Mouse (Mus musculus) erythroblast, embryonic 14.5 days (primary cell): Measurements from ENCODE around the gene Cacna2d3. TPM values are rescaled to one million over a fixed set of nuclear protein-coding genes. Genes with fewer than 3 reads are reported as not detected.

Experiments
- H3K27me3 ChIP-seq: 2 replicates; pipeline ENCODE4 v1.6.1; 2012; ENCODE audit warnings: inconsistent platforms; ENCODE audit not compliant: control insufficient read depth
- H3K36me3 ChIP-seq: 2 replicates; pipeline ENCODE4 v1.6.1; 2012; ENCODE audit warnings: mild to moderate bottlenecking, inconsistent platforms; ENCODE audit not compliant: control insufficient read depth
- H3K4me1 ChIP-seq: 2 replicates; pipeline ENCODE4 v1.6.1; 2012; ENCODE audit warnings: inconsistent platforms; ENCODE audit not compliant: control insufficient read depth
- H3K4me3 ChIP-seq: replicated peaks from 2 replicates; pipeline ENCODE3; 2012; ENCODE audit warnings: moderate library complexity, mild to moderate bottlenecking, inconsistent platforms
- H3K9me3 ChIP-seq: 2 replicates; pipeline ENCODE4 v1.6.1; 2012; ENCODE audit warnings: low read length, inconsistent platforms, mixed read lengths; ENCODE audit not compliant: control insufficient read depth
- GATA1 ChIP-seq: IDR thresholded peaks from 2 replicates; pipeline ENCODE4 v1.6.1; 2012; ENCODE audit warnings: low read length, inconsistent platforms, mixed read lengths
- TAL1 ChIP-seq: IDR thresholded peaks from 3 replicates; pipeline ENCODE4 v1.6.1; 2012; ENCODE audit warnings: low read length, inconsistent platforms, mixed read lengths
- polyA plus RNA-seq: library from polyadenylated mRNA; stranded (reverse); fragments of >175 nt; gene quantifications from 2 replicates; pipeline ENCODE4 v1.2.3, GENCODE M21; 2012

The Cacna2d3 gene
- polyA plus RNA-seq, 1 experiment: 0.14 TPM

DNA sequence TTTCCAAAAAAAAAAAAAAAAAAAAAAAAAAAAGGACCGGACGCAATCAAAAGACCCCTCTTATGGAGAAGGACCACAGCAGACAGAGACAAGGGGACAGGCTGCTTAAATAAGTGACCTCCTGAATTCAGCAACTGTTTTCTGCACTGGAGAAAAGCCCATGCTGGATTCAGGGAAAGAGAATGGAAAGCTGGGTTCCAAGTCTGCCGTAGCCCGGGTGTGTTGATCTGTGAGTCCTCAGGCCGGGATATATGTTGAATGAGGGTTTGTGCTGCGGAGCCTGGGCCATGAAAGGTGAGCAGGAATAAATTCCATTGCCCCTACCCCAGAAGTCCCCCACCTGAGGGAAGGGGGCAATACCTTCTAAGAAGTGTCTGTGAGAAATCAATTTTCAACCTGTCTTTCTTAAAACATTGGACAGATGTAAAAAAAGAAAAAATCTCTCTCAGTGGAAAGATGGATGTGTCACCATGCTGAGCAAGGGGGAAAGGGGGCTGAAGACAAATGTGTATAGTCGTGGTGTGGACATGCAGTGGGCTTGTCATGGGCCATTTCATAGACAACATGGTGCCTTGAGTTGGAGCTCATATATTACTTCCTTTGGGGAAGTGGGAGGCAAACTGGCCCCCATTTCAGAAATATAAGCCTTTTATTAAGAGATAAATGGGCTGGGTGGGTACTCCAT lies 703.2 kb downstream of the Cacna2d3 start:
- Histone ChIP-seq H3K36me3 (no peaks in the 10 kb centered on the region), H3K27me3 (no peaks in the 10 kb centered on the region), H3K9me3 (no peaks in the 10 kb centered on the region), H3K4me3 (no peak overlapping the region), H3K4me1 (no peaks in the 10 kb centered on the region)
- TF ChIP-seq TAL1 (no peak), GATA1 (no peak)

GRCm38 (mm10) chr14:29017883-29018282 lies 703.8 kb downstream of the Cacna2d3 start, which contains the start of gene Lrtm1:
Gene Lrtm1, plus strand, starts transcription at chr14:29018208.
- Histone ChIP-seq H3K27me3 (no peaks in the 10 kb centered on the region), H3K36me3 (no peaks in the 10 kb centered on the region), H3K4me3 (no peak within 1 kb of the TSS), H3K9me3 (no peaks in the 10 kb centered on the region), H3K4me1 (no peaks in the 10 kb centered on the region)
- TF ChIP-seq GATA1: no peak
- TF ChIP-seq TAL1: no peak

- TF ChIP-seq TAL1 (no peak), GATA1 (no peak)
Observed at GRCm38 (mm10) chr14:29015896-29016295, 705.8 kb downstream of the Cacna2d3 start.

GRCm38 (mm10) chr14:29014680-29015079 lies 707.0 kb downstream of the Cacna2d3 start:
- no peak for TF ChIP-seq TAL1
- Histone ChIP-seq H3K27me3 (no peaks in the 10 kb centered on the region), H3K4me3 (no peak overlapping the region), H3K36me3 (no peaks in the 10 kb centered on the region), H3K4me1 (no peaks in the 10 kb centered on the region), H3K9me3 (no peaks in the 10 kb centered on the region)

More at GRCm38 (mm10) chr14:29015896-29016295, 705.8 kb downstream of the Cacna2d3 start:
- Histone ChIP-seq H3K4me3 (no peak overlapping the region), H3K36me3 (no peaks in the 10 kb centered on the region), H3K9me3 (no peaks in the 10 kb centered on the region), H3K4me1 (no peaks in the 10 kb centered on the region), H3K27me3 (no peaks in the 10 kb centered on the region)

- Histone ChIP-seq H3K9me3 (no peaks in the 10 kb centered on the region), H3K4me3 (no peak overlapping the region), H3K4me1 (no peaks in the 10 kb centered on the region), H3K36me3 (no peaks in the 10 kb centered on the region), H3K27me3 (no peaks in the 10 kb centered on the region)
- TF ChIP-seq TAL1 (no peak), GATA1 (no peak)
Observed at GRCm38 (mm10) chr14:29013161-29013560, 708.5 kb downstream of the Cacna2d3 start.

DNA sequence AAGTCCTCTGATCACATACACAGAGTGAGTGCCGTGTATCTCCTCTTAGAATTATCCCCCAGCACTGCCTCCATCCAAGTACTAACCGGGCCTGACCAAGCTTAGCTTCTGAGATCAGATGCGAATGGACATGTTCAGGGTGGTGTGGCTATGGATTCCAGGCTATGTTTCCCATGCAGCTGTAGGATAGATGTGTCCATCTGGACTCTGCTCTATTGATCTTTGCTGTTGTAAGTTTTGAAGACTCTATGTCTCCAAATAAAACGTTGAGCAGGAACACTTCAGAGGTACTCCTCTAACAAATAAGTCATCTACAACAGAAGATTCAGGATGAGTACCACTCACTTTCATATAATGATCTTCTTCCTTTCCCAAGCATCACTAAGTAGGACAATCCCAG lies 712.0 kb downstream of the Cacna2d3 start:
- no peaks in the 10 kb centered on the region for H3K36me3 ChIP-seq
- H3K4me3 ChIP-seq: no peak overlapping the region
- H3K9me3 ChIP-seq: no peaks in the 10 kb centered on the region
- TF ChIP-seq TAL1: no peak
- H3K27me3 ChIP-seq: no peaks in the 10 kb centered on the region
- H3K4me1 ChIP-seq: no peaks in the 10 kb centered on the region

DNA sequence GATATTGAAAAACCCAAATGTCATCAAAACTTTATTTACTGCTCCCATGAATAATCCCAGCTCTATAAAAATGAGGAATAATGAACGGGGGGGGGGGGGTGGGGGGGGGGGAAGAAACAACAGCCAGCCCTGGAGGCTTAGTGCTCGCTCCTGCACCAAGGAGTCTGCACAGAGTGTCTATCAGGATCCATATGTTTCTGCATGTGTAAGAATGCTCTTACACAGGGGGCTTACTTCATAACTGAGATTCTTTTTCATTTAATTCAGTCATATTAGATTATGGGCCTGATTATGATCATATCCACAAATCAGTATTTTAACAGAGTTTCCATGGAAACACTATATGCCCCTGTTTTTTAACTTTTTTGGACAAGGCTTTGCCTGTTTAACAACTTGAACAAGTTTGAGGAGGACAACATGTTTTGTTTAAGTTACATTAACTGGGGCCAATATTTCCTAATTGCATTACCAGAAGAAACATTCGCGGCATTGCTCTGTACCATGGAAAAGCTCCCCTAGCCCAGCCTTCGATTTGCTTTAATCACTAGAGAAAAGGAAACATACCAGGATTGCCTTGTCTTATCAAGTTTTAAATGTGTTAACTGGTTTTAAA lies 716.3 kb downstream of the Cacna2d3 start:
- Histone ChIP-seq H3K4me1 (no peaks in the 10 kb centered on the region), H3K36me3 (no peaks in the 10 kb centered on the region), H3K27me3 (no peaks in the 10 kb centered on the region), H3K9me3 (no peaks in the 10 kb centered on the region), H3K4me3 (no peak overlapping the region)
- TF ChIP-seq GATA1: no peak
- TF ChIP-seq TAL1: no peak

DNA sequence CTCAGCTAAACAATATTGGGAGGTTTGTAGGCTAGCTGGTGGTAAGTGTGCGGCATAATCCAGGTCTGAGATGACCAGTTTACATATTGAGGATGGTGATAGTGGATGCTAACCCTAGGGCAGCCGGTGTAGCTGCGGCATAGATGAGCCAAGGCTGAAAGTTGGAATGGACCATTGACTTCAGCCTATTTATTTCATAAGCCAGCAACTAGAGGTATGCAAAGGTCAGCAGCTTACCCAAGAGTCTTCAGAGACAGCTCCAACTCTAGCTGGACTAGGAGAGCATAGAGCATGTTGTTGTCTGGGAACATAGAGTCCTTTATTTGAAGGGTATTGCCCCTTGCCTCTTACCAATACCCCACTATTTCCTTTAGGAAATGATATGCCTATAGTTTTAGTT lies 725.1 kb downstream of the Cacna2d3 start:
- H3K4me1 ChIP-seq: no peaks in the 10 kb centered on the region
- TF ChIP-seq GATA1 (no peak), TAL1 (no peak)
- H3K27me3 ChIP-seq: no peaks in the 10 kb centered on the region

GRCm38 (mm10) chr14:28988211-28988900 lies 733.3 kb downstream of the Cacna2d3 start:
- H3K27me3 ChIP-seq: no peaks in the 10 kb centered on the region
- no peak overlapping the region for H3K4me3 ChIP-seq
- no peaks in the 10 kb centered on the region for H3K36me3 ChIP-seq
- H3K4me1 ChIP-seq: no peaks in the 10 kb centered on the region
- H3K9me3 ChIP-seq: no peaks in the 10 kb centered on the region
- TF ChIP-seq TAL1 (no peak), GATA1 (no peak)

More for the DNA sequence above, 725.1 kb downstream of the Cacna2d3 start:
- Histone ChIP-seq H3K9me3 (no peaks in the 10 kb centered on the region), H3K4me3 (no peak overlapping the region), H3K36me3 (no peaks in the 10 kb centered on the region)
